Mouse (Mus musculus): Measurements from ENCODE around the gene Actn4.

Gene Actn4

GRCm38 (mm10) chr7:28961927-28962670, at the start of gene Actn4:
Gene Actn4, minus strand, starts transcription at chr7:28962340.
- DNase-seq = peak; percentile 99

- no peak for DNase-seq
Observed at GRCm38 (mm10) chr7:29008714-29009113, 46.6 kb upstream of the Actn4 start.

GRCm38 (mm10) chr7:29008171-29008570, 46.0 kb upstream of the Actn4 start:
- DNase-seq = no peak

GRCm38 (mm10) chr7:29007224-29008101, 45.3 kb upstream of the Actn4 start:
- DNase-seq = no peak

- peak; percentile 24 for DNase-seq
Observed at GRCm38 (mm10) chr7:29000651-29001605, 38.8 kb upstream of the Actn4 start.

- DNase-seq = no peak
Observed at GRCm38 (mm10) chr7:28993402-28993801, 31.3 kb upstream of the Actn4 start.

- no peak for DNase-seq
Observed at GRCm38 (mm10) chr7:28992997-28993396, 30.9 kb upstream of the Actn4 start.

- DNase-seq = no peak
Observed at GRCm38 (mm10) chr7:28991616-28992015, 29.5 kb upstream of the Actn4 start.

GRCm38 (mm10) chr7:28990766-28991273, 28.7 kb upstream of the Actn4 start:
- DNase-seq = no peak

GRCm38 (mm10) chr7:28985207-28985606, 23.1 kb upstream of the Actn4 start:
- no peak for DNase-seq

- DNase-seq = no peak
Observed at GRCm38 (mm10) chr7:28984452-28984851, 22.3 kb upstream of the Actn4 start.

GRCm38 (mm10) chr7:28983849-28984248, 21.7 kb upstream of the Actn4 start:
- DNase-seq = no peak

GRCm38 (mm10) chr7:28983141-28983564, 21.0 kb upstream of the Actn4 start:
- no peak for DNase-seq

- peak; percentile 45 for DNase-seq
Observed at GRCm38 (mm10) chr7:28982274-28983013, 20.3 kb upstream of the Actn4 start.

- peak; percentile 98 for DNase-seq
Observed at GRCm38 (mm10) chr7:28981651-28982273, 19.6 kb upstream of the Actn4 start, which contains the start of the genes Eif3k and Map4k1. Gene Eif3k, minus strand, starts transcription at chr7:28981864. Gene Map4k1, plus strand, starts transcription at chr7:28982050.

GRCm38 (mm10) chr7:28977556-28977955, 15.4 kb upstream of the Actn4 start:
- DNase-seq = peak; percentile 86

GRCm38 (mm10) chr7:28973025-28973424, 10.9 kb upstream of the Actn4 start:
- peak; percentile 36 for DNase-seq

GRCm38 (mm10) chr7:28972542-28972985, 10.4 kb upstream of the Actn4 start:
- peak; percentile 57 for DNase-seq

GRCm38 (mm10) chr7:28971770-28972269, 9.7 kb upstream of the Actn4 start:
- peak; percentile 72 for DNase-seq

- no peak for DNase-seq
Observed at GRCm38 (mm10) chr7:28971029-28971428, 8.9 kb upstream of the Actn4 start.

Measured in kidney, adult 11 months (tissue).